In genomic region chr6:35476830-35477229, GRCm38 (mm10) we compare ENCODE assay signal across 15 mouse cellular contexts.
"Had no signal": no experiment of that assay in that cellular context is flagged by ENCODE, and none has a peak within 500 bp of the region (broad histone marks: within the 10 kb centered on the region; RNA-seq: fewer than 3 reads in every experiment).

No protein-coding gene starts in this region.

- H3K9me3 ChIP-seq: neural tube, embryonic 15.5 days; stomach, embryonic 15.5 days had no signal

- H3K27me3 ChIP-seq: neural tube, embryonic 15.5 days; stomach, embryonic 15.5 days had no signal

- H3K4me1 ChIP-seq: neural tube, embryonic 15.5 days; stomach, embryonic 15.5 days had no signal

- DNase-seq: retina, postnatal 1 day; right cerebral cortex, adult 18-20 months; right cerebral cortex, postnatal 14 days; right cerebral cortex, postnatal 25 days; right cerebral cortex, postnatal 4 days; spleen, adult 18-20 months; thymus, adult 18-20 months; thymus, adult 2 months; thymus, postnatal 14 days; thymus, postnatal 25 days; thymus, postnatal 36 days; thymus, postnatal 4 days had no signal

- H3K4me3 ChIP-seq: neural tube, embryonic 15.5 days; stomach, embryonic 15.5 days had no signal

- H3K27ac ChIP-seq: neural tube, embryonic 15.5 days; stomach, embryonic 15.5 days; stomach, postnatal 0 days had no signal

- H3K4me2 ChIP-seq: neural tube, embryonic 15.5 days; stomach, embryonic 15.5 days had no signal

- H3K9ac ChIP-seq: neural tube, embryonic 15.5 days; stomach, embryonic 15.5 days had no signal

- H3K36me3 ChIP-seq: neural tube, embryonic 15.5 days; stomach, embryonic 15.5 days had no signal
